Mouse (Mus musculus) gastrocnemius, postnatal 10 days (tissue): ENCODE measurements around the gene Olfr3. TPM values are rescaled to one million over a fixed set of nuclear protein-coding genes. Genes with fewer than 3 reads are reported as not detected.

Experiments used
- DNase-seq: peaks from one replicate; pipeline ENCODE4 v3.0.0; 2021; ENCODE audit warnings: mixed read lengths
- long read RNA-seq, 2 experiments: library from polyadenylated mRNA; stranded (forward); transcript quantifications; one replicate each; pipeline ENCODE4 v2.0.0; 2021
- total RNA-seq, 2 experiments: library from RNA; stranded (reverse); gene quantifications; 2 replicates each; pipeline ENCODE4 v1.2.3; 2021

The Olfr3 gene
- total RNA-seq, result not detected
- long read RNA-seq, experiment 1, result 0 reads
- long read RNA-seq, experiment 2, result 0 reads

GRCm38 (mm10) chr2:36816932-36817331 lies at the start of gene Olfr3:
TSS of gene Olfr3 (minus strand) at chr2:36817032.
- no peak for DNase-seq

- DNase-seq, result no peak
Observed at GRCm38 (mm10) chr2:36862560-36862959, 45.7 kb upstream of the Olfr3 start, which contains the start of gene Olfr351. TSS of gene Olfr351 (minus strand) at chr2:36862660.

GRCm38 (mm10) chr2:36846010-36846409 lies 29.2 kb upstream of the Olfr3 start, which contains the start of gene Olfr350:
TSS of gene Olfr350 (plus strand) at chr2:36846310.
- DNase-seq, result no peak

DNA sequence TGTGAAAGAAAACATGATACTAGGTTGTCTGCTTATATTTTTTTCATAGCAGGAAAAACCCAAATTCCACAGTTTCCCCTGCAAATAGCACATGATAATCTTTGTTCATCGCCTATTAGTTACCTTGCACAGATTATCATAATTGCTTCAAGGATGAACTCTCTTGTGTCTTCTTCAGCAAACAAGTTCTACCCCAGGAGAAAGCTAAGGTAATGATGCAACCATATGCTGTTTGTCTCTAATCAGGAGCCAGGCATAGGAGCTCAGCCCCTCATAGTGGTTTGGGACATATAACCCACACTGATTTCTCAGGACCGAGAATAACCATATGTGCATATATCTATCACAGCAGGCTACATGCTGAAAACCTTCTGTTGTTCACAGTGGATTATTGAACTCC lies 26.6 kb downstream of the Olfr3 start, which contains the start of gene Olfr50:
Gene Olfr50 (plus strand): TSS at position 301 of the 400 bp plus-strand sequence.
- DNase-seq, result no peak

DNA sequence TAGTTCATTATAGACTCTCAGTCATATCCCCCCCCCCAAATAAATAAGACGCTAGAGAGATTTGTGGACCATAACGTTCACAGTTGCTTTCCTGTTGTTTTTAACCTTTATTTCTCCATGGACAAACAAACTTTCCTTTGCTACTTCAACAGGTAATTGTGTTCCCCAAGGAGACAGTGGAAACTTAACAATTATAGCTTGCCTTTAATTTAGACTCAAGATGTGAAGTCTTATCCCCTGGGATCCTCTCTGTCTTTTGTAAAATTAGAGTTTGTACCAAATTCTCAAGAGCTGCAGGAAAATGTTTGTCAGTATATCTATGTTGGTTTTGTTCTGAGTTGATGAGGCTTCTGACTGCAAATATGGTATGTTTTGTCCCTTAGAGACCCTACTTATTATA lies 32.9 kb downstream of the Olfr3 start, which contains the start of gene Olfr348:
Gene Olfr348 (plus strand): TSS at position 301 of the 400 bp plus-strand sequence.
- DNase-seq, result no peak

Other genes starting within 250 kb of the Olfr3 start
- not detected for gene Olfr345, start 177.0 kb downstream of the Olfr3 start, total RNA-seq
- not detected for gene Olfr346, start 131.2 kb downstream of the Olfr3 start, total RNA-seq
- gene Olfr347, start 85.1 kb downstream of the Olfr3 start, total RNA-seq, result not detected
- not detected for gene Olfr348, start 32.8 kb downstream of the Olfr3 start, total RNA-seq
- gene Olfr50, start 26.5 kb downstream of the Olfr3 start, total RNA-seq, result not detected
- not detected for gene Olfr350, start 29.3 kb upstream of the Olfr3 start, total RNA-seq
- not detected for gene Olfr351, start 45.6 kb upstream of the Olfr3 start, total RNA-seq
- not detected for gene Olfr352, start 51.4 kb upstream of the Olfr3 start, total RNA-seq
- gene Olfr353, start 75.9 kb upstream of the Olfr3 start, total RNA-seq, result not detected
- gene Olfr354, start 88.6 kb upstream of the Olfr3 start, total RNA-seq, result not detected
- not detected for gene Olfr355, start 111.9 kb upstream of the Olfr3 start, total RNA-seq
- not detected for gene Olfr356, start 120.1 kb upstream of the Olfr3 start, total RNA-seq
- gene Olfr357, start 176.8 kb upstream of the Olfr3 start, total RNA-seq, result not detected
- not detected for gene Olfr358, start 192.3 kb upstream of the Olfr3 start, total RNA-seq
- gene Olfr360, start 248.7 kb upstream of the Olfr3 start, total RNA-seq, result not detected